Mouse (Mus musculus) right cerebral cortex, postnatal 4 days (tissue): ENCODE results near the gene Ndufb2.

Source experiments
- DNase-seq: peaks from one replicate; pipeline ENCODE4 v3.0.0-alpha.2; 2022

Ndufb2 gene

DNA sequence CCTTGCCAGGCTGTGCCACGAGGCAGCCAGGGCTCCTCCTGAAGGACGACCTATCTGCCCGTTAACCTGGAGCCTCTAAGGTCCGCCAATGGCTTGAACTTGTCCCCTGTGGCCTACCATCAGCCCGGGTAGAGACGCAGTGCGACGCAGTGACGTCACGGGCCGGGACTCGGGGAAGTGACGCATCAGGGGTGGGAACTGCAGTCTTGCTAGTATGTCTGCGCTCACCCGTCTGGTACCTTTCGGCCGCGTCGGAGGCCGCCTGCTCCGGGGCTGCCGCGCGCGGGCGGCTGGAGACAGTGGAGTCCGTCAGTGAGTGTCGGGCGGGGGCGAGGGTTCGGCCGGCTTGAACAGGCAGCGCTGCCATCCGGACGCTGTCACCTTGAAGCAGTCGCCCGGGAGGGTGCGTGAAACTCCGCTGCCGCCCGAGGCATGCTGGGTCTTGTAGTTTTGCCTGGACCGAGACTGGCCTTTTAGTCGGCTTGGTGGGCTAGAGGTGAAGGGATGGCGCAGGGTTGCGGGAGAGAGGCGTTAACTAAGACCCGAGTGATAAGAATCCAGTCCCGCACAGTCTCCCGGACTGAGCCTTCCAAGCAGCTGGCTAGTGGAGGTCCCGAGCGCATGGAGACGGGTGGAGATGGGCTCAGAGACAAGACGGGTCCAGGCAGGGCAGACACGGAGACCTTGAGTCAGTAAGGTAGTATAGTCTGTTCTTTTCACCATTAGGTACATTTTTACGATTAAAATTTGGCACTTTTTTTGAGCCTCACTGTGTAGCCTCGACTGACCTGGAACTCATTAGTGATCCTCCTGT, at the start of gene Ndufb2:
TSS of gene Ndufb2 (plus strand) at position 174 of the 814 bp plus-strand sequence.
- peak; percentile 94 for DNase-seq

DNA sequence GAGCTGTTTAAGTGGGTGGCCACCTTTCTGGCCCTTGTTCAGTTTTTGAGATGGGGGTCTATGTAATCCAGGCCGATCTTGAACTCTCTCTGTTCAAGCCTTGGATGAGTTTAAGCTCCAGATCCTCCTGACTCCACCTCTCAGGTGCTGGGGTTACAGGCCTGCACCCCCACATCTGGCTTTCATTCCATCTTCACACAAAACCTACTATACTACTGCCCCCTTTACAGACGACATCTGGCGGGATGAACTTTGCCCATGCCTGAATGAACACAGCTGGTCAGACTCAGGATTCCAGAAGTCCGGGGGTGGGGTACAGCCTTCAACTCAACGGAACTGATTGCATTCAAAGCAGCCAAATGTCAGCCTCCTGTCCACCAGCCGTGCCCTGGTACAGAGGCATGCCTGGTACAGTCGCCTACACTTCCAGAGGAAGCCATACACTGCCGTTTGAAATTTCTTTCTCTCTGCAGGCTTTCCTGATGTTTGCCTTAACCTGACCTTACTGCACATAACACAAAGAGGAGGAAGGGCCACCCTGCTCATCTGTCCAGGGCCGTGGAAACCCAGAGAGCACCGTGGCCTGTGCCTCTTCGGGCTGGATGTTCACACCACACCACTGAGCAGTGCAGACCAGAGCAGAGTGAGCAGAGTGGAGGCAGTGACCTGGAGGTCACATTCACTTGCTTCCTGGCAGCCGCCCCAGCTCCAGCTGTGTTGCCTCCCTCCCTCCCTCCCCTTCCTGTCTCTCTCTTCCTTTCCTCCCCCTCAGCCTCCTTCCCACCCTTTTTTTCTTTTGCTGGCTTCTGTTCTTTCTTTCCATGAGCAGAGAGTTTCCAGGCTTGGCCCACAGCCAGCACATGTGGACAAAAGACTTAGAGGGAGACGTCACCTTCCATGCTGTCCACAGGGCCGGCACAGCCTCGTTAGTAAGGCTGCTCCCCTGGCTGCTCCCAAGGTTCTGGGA, 49.5 kb upstream of the Ndufb2 start:
- DNase-seq, result peak; percentile 69

DNA sequence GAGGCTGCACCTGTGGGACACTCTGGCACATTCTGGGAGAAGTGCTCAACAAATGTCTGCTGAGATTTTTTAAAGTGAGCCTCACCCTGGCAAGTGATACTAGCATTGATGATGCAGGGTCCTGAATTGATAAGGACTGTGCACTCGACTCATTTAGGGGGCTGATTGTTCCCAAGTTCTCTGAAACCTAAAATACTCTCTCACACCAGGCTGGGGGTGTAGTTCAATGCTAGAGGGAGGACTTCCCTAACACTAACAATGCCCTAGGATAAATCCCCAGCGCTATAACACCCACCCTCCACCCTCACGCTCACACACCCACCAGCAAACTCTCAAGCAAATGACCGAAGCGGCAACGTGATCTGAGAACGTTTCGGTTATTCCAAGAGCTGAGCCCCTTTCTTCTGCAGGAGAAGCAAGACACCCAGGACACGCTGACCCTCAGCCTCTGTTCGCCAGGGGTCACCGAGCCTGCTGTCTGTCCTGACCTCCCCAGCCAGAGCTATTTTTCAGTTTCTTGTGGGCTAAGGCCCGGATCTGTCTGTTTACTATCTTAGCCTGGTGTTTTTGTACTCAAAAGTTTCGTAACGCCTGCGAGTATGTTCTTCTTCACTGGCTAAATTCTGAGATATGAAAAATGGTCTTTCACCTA, 48.5 kb upstream of the Ndufb2 start:
- no peak for DNase-seq

DNA sequence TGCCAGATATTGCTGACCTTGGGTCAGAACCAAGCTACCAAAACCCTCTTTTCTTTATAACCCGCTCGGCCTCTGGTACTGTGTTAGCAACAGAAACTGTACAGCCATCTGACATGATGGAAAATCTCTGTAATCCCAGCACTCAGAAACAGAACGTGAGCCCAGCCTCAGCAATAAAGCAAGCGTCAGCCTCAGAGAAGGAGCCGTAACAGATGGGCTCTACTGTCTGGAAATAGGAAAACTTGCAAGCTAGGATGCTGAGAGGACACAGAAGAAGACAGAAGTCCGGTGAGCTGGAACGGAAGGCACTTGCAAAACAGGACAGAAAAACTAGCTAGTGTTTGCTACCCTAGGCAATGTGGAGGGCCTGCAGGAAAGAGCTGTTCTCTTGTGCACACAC, 46.9 kb upstream of the Ndufb2 start:
- DNase-seq, result no peak

DNA sequence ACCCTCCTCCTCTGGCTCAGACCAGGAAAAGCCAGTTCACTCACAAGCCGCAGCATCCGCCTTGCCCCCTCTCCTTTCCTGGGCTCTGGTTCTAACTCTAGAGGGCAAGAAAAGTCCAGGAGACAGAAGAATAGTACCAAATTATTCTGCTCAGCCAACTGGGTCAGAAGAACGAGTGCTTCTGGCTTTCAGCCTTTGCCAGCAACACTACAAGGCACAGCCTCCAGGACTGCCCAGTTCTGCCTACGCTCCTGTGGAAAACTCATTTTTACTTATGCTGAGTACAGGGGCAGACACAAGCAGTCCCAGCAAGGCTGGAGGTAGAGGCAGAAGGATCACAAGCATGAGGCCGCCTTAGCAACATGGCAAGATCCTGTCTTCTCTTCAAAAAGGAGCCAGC, 44.3 kb upstream of the Ndufb2 start:
- DNase-seq, result no peak

DNA sequence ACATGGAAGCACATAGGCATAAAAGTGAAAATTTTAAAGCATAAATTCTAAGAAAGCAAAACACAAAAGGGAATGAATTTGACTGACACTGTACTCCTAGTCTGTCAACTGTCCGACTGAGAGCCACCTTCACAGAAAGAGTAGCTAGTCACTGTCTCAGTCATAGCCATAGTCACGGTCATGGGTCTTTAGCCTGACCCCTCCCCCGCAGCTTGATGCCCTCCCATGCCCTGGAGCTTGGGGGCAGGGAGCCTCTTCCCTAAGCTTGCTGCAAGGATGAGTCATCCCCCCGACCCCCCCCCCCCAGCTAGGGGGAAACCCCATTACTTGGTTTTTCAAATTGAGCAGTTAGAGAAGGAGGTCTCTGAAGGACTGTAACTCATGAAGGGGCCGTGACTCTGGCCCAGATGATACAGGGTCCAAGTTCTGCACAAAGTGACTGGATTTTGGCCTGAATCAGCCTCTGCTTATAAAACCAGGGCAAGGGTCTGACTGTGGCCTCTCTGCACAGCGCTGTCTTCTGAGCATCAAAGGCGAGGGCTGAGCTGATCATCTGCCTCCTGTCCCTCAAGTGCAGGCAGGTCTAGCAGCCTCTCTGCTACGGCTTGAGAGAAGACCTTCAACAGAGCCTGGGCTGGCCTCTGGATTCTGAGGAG, 40.3 kb upstream of the Ndufb2 start:
- DNase-seq, result no peak

DNA sequence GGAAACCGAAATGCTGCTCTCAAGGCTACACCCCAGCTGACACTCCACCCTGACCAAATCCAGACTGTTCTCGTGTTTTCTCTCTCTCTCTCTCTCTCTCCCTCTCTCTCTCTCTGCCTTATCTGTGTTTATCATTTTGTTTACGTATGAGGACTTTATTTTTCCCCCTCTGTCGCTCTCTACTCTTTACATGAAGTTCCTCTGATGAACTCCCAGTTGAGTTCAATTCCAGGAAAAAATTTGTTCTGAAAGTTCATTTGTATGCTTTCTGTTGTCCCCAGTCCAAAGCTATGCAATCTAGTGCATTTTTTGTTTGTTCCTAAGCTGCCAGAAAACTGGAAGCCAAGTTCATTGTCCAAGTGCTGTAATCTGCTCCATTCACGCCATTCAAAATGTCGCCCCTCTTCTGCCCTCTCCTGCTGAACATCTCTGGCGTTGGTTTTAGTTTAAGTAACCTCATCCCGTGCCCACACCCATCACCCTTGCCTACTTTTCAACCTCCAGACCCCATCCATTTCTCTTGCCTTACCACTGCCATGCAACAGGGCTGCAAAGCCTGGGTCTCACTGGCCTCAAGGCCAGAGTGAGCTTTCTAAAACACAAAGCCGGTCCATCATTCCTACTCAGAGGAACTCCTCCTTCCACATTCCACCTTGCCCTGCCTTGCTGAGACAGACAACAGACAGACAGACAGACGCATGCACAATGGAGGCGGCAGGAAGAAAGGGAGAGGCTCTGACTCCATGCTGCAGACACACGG, 37.3 kb upstream of the Ndufb2 start:
- DNase-seq, result no peak

DNA sequence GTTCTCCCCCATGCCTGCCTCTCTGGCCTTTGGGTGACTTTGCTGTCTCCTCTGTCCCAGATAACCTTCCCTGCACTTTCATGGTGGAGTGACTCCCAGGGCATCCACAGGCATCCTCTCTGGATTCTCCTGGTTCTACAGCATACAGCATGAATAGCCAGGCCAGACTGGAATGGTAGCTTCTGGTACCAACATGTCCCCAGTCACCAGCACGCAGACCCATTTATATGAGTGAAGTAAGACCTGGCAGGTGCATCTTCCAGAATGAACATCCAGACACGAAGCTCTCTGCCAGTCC, 36.8 kb upstream of the Ndufb2 start:
- no peak for DNase-seq

DNA sequence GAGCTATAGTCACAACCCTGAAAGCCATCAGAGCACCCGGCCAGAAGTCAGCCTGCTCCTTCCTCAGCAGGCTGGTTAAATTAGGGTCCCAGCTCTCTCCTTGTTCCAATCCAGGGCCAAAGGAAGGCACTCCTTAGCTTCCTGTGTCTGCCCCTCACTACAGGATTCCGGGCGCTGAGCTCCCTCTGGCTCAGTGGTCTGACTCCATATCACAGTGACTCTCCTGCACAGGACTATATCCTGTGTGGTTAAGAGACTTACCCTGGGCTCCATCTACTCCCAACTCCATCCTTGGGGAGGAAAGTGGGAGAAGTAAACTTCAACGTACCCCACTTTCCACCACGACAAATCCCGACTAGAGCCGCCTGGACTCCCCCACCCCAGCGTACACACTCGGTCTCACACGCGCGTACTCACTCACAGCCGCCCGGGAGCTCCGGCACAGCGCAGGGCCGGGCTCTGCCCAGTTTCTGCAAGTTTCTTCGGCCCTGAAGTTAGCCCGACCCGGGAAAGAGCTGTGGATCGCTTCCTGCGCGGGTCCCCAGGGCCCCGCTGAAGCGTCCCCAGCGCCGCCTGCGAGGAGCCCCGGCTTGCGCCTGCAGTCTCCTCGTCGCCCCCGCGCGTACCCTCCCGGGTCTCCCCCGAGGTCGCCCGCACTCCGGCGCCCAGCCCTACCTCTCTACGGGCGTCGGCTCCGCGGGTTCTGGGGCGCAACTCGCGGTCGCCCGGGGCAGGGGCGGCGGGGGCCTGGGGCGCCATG, 35.3 kb upstream of the Ndufb2 start:
- DNase-seq, result peak; percentile 42

DNA sequence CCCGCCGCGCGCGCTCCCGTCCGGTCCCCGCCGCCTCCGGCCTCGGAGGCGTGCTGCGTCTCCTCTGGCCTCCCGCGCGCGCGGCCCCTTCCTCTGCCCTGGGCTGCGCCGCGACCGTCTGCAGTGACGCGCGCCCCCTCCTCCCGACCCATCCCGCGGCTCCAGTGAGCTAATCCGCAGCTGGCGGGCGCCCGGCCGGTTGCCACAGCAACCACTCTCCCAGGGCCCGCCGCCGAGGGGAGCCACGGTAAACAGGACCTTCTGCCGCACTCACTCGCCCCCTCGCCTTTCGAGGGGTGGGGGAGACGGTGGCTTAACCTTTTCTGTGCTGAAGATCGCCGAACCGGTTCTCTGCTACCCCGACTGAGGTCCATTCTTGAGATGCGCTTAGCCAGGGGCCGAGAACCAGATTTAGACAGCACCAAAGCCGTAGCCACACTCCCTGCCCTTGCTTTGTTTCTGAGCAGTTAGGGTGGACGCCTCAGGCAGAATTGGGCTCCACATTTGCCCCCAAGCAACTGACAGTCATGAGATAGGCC, 34.6 kb upstream of the Ndufb2 start, which contains the start of gene Dennd2a:
TSS of gene Dennd2a (minus strand) at position 145 of the 539 bp plus-strand sequence.
- DNase-seq, result peak; percentile 93

DNA sequence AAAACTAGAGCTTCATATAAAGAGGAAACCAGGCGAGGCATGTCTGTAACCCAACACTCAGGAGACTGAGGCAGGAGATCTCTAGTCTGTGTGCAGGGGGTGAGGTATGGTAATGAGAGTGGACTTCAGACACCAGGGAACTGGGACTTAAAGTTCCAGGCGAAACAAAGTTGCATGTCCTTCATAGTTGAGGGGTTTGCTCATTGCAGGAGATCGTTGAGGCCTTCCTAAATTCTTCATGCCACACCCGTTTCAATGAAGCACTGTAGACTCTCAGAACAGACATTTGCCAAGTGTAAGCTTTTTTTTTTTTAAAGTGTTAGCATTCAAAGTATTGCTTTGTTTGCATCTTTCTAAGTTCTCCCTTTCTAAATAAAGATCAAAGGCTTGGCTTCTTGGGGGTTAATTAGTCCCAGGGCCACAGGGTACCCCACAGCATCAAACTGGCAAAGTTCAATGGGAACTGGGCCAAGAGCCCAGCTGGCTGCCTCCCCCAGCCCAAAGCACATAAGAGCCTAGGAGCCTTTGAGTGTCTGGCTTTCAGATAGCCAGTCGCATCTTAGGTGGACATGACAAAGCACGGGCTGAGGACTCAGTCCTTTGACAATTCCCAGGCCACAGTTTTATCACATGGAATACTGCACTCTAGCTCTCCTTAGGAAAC, 33.0 kb upstream of the Ndufb2 start:
- DNase-seq, result no peak

DNA sequence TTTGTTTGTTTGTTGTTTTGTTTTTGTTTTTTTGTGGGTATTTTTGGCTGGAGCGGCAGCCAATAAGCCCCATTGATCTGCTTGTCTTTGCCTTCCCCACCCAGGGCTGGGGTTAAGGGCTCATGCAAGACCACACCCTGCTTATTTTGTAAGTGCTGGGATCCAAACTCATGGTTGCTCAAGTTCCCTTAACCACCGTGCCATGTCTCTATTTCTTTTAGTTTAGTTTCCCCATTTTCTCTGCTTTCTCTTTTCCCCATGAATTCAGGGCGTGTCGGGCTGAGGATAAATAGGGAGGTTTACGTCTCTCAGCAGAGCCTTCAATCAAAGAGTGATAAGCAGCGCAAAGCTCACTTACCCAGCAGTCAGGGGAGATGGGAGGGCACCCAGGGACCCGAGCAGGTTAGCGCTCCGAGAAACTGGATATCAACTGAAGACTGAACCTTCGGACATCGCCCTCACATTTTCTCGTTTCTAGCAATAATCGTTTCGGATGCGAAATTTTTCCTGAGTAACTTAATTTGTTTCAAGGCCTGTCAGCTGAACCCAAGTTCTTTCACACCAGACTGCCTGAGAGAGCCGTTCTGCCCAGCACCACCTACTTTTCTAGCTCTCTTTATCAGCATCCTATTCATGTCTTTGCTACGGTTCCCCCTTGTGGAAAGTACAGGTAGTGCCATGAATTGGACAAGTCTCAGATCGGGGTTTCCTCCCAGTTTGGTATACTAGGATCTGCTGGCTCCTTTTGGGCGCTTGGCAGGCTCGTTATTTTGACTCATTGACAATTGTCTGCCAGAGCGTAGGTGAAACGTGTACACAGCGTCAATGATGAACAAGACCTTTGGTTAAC, 30.0 kb upstream of the Ndufb2 start:
- peak; percentile 73 for DNase-seq

DNA sequence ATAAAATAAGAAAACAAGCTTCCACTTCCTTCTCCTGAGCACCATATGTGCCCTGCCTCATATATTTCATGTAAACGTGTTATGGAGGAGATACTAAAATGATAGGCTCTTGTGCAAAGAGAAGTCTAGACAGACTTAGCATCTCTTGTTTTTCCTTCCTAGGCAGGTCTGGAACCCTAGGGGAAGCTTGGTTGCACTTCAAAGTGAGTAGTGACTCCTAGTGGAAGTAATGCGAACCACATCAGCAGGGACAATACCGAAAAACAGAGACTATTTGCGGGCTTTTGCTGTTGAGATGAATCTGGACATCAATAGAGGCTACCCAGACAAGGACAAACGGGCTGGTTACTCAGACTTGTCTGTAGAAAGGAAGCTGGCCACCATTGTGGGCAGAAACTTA, 24.8 kb upstream of the Ndufb2 start:
- no peak for DNase-seq

DNA sequence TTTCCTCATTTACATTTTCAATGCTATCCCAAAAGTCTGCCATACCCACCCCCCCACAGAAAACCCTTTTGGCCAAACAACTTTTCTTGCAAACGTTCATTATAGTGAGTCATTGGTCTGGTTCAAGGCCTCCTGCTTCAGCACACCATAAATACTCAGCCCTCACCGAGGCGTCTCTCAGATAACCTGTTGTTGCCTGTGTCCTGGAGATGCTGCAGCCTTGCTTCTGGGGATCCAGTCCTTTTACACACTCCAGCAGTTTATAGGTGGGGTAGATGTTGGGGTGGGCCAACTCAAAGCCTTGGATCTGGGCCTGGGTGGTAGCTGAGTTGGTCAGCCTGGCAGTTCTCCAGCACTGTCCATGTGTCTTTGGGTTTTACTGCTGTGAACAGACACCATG, 21.9 kb upstream of the Ndufb2 start:
- DNase-seq, result no peak

DNA sequence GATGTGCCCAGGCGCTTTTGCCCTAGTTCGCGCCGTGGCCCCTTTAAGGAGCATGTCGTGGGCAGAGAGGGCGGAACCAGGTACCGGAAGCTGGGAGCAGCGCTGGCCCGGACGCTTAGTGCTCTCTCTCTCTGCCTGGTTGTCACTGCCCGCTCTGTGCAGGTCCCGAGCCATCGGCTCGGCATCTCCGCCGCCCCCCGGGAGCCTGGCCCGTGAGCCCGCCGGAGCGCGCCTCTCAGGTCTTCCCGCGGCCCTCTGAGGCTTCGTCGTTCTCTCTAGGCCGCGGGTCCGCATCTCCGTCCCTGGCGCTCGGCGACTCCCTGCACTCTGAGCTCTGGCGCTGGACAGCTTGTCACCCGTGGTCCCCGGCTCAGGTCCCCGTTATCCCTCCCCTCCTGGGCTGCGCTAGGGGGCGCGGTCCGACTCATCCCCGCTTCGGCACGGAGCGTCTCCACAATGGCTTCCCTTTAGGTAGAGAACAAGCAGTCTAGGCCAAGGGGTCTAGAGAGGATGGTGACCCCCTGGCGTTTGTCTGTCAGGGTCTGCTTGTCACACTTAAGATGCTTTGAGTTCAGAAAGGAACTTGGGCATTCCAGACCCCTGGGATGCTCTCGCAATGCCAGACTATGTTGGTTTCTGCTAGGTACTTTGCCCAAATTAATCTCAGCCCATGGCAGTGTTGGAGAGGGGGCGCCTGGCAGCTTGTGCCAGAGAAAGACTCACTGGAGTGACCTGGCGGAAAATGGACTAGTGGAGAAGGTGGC, 18.4 kb upstream of the Ndufb2 start, which contains the start of gene Adck2:
TSS of gene Adck2 (plus strand) at position 83 of the 764 bp plus-strand sequence.
- peak; percentile 71 for DNase-seq

DNA sequence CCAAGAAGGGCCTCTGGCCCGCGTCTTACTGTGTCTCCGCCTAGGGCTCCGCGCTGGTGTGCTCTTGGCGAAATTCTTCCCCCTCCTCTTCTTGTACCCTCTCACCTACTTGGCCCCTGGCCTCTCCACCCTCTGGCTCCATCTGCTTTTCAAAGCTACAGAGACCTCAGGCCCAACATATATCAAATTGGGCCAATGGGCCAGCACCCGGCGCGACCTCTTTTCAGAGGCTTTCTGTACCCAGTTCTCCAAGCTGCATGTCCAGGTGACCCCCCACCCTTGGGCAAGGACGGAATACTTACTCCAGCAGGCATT, 17.9 kb upstream of the Ndufb2 start:
- no peak for DNase-seq

DNA sequence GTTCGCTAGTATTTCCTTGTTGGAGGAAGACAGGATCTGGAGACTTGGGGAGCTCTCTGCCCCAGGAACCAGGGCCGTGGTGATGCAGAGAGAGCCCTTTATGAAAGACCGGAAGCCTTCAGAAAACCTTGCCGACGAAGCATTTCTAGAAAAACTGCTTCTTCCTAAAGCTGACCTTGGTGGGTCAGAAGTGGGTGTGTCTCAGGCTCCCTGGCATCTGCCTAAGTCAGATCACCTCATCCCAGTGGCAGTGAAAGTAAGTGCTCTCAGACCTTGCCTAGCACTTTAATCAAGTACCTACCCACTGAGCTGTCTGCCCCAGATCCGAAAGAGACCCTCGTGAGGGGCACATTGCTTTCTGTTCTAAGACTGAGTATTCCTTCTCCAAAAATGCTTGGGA, 17.4 kb upstream of the Ndufb2 start:
- no peak for DNase-seq

DNA sequence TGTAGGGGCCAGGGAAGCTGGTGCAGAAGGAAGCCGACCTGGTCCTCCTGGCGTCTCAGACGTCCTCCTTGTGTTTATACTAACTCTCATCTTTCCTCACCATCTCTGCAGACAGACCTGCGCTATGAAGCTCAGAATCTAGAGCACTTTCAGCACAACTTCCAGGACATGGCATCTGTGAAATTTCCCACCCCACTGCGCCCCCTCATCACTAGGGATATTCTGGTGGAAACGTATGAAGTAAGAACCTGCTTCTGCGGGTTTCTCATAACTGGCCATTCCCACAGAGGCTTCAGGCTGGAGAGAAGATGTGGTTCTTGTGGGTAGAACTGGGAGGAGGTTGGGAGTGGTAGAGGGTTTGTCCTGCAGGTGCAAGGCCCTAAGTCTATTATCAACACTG, 12.8 kb upstream of the Ndufb2 start:
- DNase-seq, result no peak

DNA sequence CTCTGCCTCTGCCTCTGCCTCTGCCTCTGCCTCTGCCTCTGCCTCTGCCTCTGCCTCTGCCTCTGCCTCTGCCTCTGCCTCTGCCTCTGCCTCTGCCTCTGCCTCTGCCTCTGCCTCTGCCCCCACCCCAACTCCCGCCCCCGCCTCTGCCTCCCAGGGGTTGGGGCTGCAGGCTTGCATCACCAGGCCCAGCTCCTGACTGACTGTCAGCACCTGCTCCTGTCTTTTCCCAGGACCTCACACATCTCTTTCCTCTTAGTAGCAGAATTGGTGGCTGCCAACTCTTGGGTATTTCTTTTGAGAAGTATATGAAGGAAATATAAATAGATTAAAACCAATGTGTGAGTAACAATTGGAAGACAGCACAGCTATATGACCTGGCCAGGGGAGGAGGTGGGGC, 11.8 kb upstream of the Ndufb2 start:
- no peak for DNase-seq
